Mouse (Mus musculus) stomach, postnatal 0 days (tissue): Measurements from ENCODE around the gene Zbtb16.

ENCODE experiments used
- CTCF ChIP-seq: IDR thresholded peaks from 2 replicates; pipeline ENCODE4 v1.5.1; 2016; ENCODE audit warnings: antibody characterized with exemption, low read depth, mild to moderate bottlenecking, moderate library complexity
- EP300 ChIP-seq: optimal IDR thresholded peaks from 2 replicates; pipeline ENCODE3; 2016; ENCODE audit warnings: antibody characterized with exemption

GRCm38 (mm10) chr9:48687891-48688290 is 148.1 kb downstream of the Zbtb16 start:
- TF ChIP-seq CTCF: no peak
- TF ChIP-seq EP300: no peak
